Mouse (Mus musculus) heart, embryonic 16.5 days (tissue): ENCODE results near the gene Rnf4. TPM values are rescaled to one million over a fixed set of nuclear protein-coding genes. Genes with fewer than 3 reads are reported as not detected.

Experiments
- ATAC-seq: fragments of 200-750 bp; cut with Nextera tagmentation; replicated peaks from 2 replicates; pipeline ENCODE4 v1.8.0; 2017; ENCODE audit warnings: moderate number of reproducible peaks; ENCODE audit not compliant: insufficient read depth, low FRiP score; ENCODE audit errors: extremely low read depth
- H3K27ac ChIP-seq: fragments of 300-500 bp; sonication (generic); 2 replicates; pipeline ENCODE4 v1.5.1; 2014; ENCODE audit warnings: mild to moderate bottlenecking, low read length, control low read depth, moderate library complexity
- H3K27me3 ChIP-seq: fragments of 300-500 bp; sonication (generic); 2 replicates; pipeline ENCODE4 v1.6.1; 2014; ENCODE audit warnings: low read length, mixed read lengths; ENCODE audit not compliant: control insufficient read depth, insufficient read depth
- H3K36me3 ChIP-seq: fragments of 300-500 bp; sonication (generic); 2 replicates; pipeline ENCODE4 v1.6.1; 2014; ENCODE audit not compliant: control insufficient read depth, insufficient read depth
- H3K4me1 ChIP-seq: fragments of 300-500 bp; sonication (generic); 2 replicates; pipeline ENCODE4 v1.6.1; 2014; ENCODE audit warnings: low read length, mixed read lengths; ENCODE audit not compliant: control insufficient read depth, insufficient read depth
- H3K4me2 ChIP-seq: fragments of 300-500 bp; sonication (generic); 2 replicates; pipeline ENCODE4 v1.6.1; 2014; ENCODE audit warnings: low read depth, mild to moderate bottlenecking, control low read depth, low read length
- H3K4me3 ChIP-seq: fragments of 300-500 bp; sonication (generic); 2 replicates; pipeline ENCODE4 v1.5.1; 2014; ENCODE audit warnings: mild to moderate bottlenecking, control low read depth, low read length
- H3K9ac ChIP-seq: fragments of 300-500 bp; sonication (generic); 2 replicates; pipeline ENCODE4 v1.6.1; 2014; ENCODE audit warnings: low read length, control low read depth
- H3K9me3 ChIP-seq: fragments of 300-500 bp; sonication (generic); replicated peaks from 2 replicates; pipeline ENCODE4 v1.6.1; 2016; ENCODE audit warnings: low read length; ENCODE audit not compliant: control insufficient read depth
- WGBS: fragments of 180-500 bp; shearing (Covaris S2); extraction: QIAGEN DNeasy Blood & Tissue Kit; methylation state at CpG from one replicate; pipeline ENCODE4 v1.1.7; 2014; 5-methylcytosine and 5-hydroxymethylcytosine counted together
- polyA plus RNA-seq: library from polyadenylated mRNA; unstranded; fragments of >200 nt; fragmentation: Nextera tagmentation; extraction: Ambion mirVana; gene quantifications from 2 replicates; pipeline ENCODE4 v1.2.1, GENCODE M21; 2015

Gene Rnf4
- 111 and 115 TPM in 2 replicates for polyA plus RNA-seq

GRCm38 (mm10) chr5:34336097-34336774 is at the start of gene Rnf4:
Gene Rnf4 (plus strand): TSS chr5:34336289.
- peaks cover 13% of the 10 kb centered on the region for H3K4me1 ChIP-seq
- ATAC-seq: peak; percentile 96
- H3K27me3 ChIP-seq: no peaks in the 10 kb centered on the region
- H3K4me2 ChIP-seq: peak within 1 kb of the TSS; percentile 94
- peak within 1 kb of the TSS; percentile 98 for H3K27ac ChIP-seq
- no peaks in the 10 kb centered on the region for H3K9me3 ChIP-seq
- peak within 1 kb of the TSS; percentile 99 for H3K4me3 ChIP-seq
- WGBS: under 1% methylated on average over 66 of the region's 67 CpGs
- peak within 1 kb of the TSS; percentile 99 for H3K9ac ChIP-seq
- H3K36me3 ChIP-seq: no peaks in the 10 kb centered on the region

GRCm38 (mm10) chr5:34286516-34286915 is 49.6 kb upstream of the Rnf4 start:
- Histone ChIP-seq H3K36me3 (no peaks in the 10 kb centered on the region), H3K4me3 (no peak overlapping the region; the same call in 1 of the 2 replicates), H3K9ac (no peak overlapping the region)

GRCm38 (mm10) chr5:34287001-34287837 is 48.9 kb upstream of the Rnf4 start:
- peaks cover 48% of the 10 kb centered on the region for H3K27me3 ChIP-seq
- no peak overlapping the region for H3K27ac ChIP-seq
- H3K4me3 ChIP-seq: peak overlapping the region; percentile 64
- H3K9ac ChIP-seq: no peak overlapping the region
- ATAC-seq: no peak
- peak overlapping the region; percentile 78 for H3K4me2 ChIP-seq
- no peaks in the 10 kb centered on the region for H3K9me3 ChIP-seq
- H3K36me3 ChIP-seq: no peaks in the 10 kb centered on the region
- 2% methylated on average over 54 of the region's 54 CpGs for WGBS
- H3K4me1 ChIP-seq: peaks cover 10% of the 10 kb centered on the region

More at GRCm38 (mm10) chr5:34286516-34286915, 49.6 kb upstream of the Rnf4 start:
- peak overlapping the region; percentile 78 for H3K4me2 ChIP-seq
- H3K4me1 ChIP-seq: peaks cover 10% of the 10 kb centered on the region
- no peak for ATAC-seq
- H3K9me3 ChIP-seq: no peaks in the 10 kb centered on the region
- 4% methylated on average over 11 of the region's 11 CpGs for WGBS
- peaks cover 48% of the 10 kb centered on the region for H3K27me3 ChIP-seq
- no peak overlapping the region for H3K27ac ChIP-seq

- Histone ChIP-seq H3K4me1 (peaks cover 10% of the 10 kb centered on the region), H3K9ac (no peak overlapping the region; the same call in 1 of the 2 replicates), H3K36me3 (no peaks in the 10 kb centered on the region), H3K4me2 (peak overlapping the region; percentile 78), H3K9me3 (no peaks in the 10 kb centered on the region), H3K4me3 (peak overlapping the region; percentile 64), H3K27ac (no peak overlapping the region), H3K27me3 (peaks cover 48% of the 10 kb centered on the region)
- WGBS: 1% methylated on average over 18 of the region's 18 CpGs
- no peak for ATAC-seq
These were observed 48.3 kb upstream of the Rnf4 start for GRCm38 (mm10) chr5:34287838-34288145.

- WGBS: under 1% methylated on average over 81 of the region's 83 CpGs
- no peaks in the 10 kb centered on the region for H3K36me3 ChIP-seq
- ATAC-seq: peak; percentile 90
- H3K4me3 ChIP-seq: peak within 1 kb of the TSS; percentile 64
- H3K9ac ChIP-seq: peak within 1 kb of the TSS; percentile 28; the same call in 1 of the 2 replicates
- H3K27ac ChIP-seq: no peak within 1 kb of the TSS
- peaks cover 10% of the 10 kb centered on the region for H3K4me1 ChIP-seq
- no peaks in the 10 kb centered on the region for H3K9me3 ChIP-seq
- H3K4me2 ChIP-seq: peak within 1 kb of the TSS; percentile 78
- H3K27me3 ChIP-seq: peaks cover 48% of the 10 kb centered on the region
These were observed 47.9 kb upstream of the Rnf4 start, which contains the start of the genes Zfyve28 and Cfap99 for GRCm38 (mm10) chr5:34288154-34288716. Gene Zfyve28 (minus strand): TSS chr5:34288449. Gene Cfap99 (plus strand): TSS chr5:34288600.

GRCm38 (mm10) chr5:34289286-34289685 is 46.8 kb upstream of the Rnf4 start:
- no peak for ATAC-seq
- Histone ChIP-seq H3K27me3 (peaks cover 48% of the 10 kb centered on the region), H3K4me2 (no peak overlapping the region), H3K9ac (no peak overlapping the region), H3K4me3 (no peak overlapping the region), H3K9me3 (no peaks in the 10 kb centered on the region), H3K4me1 (peaks cover 10% of the 10 kb centered on the region), H3K27ac (no peak overlapping the region), H3K36me3 (no peaks in the 10 kb centered on the region)
- 57% methylated on average over 2 of the region's 2 CpGs for WGBS

- ATAC-seq: no peak
- no peaks in the 10 kb centered on the region for H3K36me3 ChIP-seq
- WGBS: 78% methylated on average over 6 of the region's 6 CpGs
- peaks cover 9% of the 10 kb centered on the region for H3K4me1 ChIP-seq
- no peak overlapping the region for H3K4me2 ChIP-seq
- H3K27me3 ChIP-seq: peaks cover 27% of the 10 kb centered on the region
- no peak overlapping the region for H3K9ac ChIP-seq
- H3K9me3 ChIP-seq: no peaks in the 10 kb centered on the region
- H3K4me3 ChIP-seq: no peak overlapping the region
- H3K27ac ChIP-seq: no peak overlapping the region
These were observed 42.7 kb upstream of the Rnf4 start for GRCm38 (mm10) chr5:34293363-34293762.

GRCm38 (mm10) chr5:34294696-34295095 is 41.4 kb upstream of the Rnf4 start:
- no peaks in the 10 kb centered on the region for H3K36me3 ChIP-seq
- WGBS: 20% methylated on average over 2 of the region's 2 CpGs
- H3K4me1 ChIP-seq: peaks cover 9% of the 10 kb centered on the region
- H3K27me3 ChIP-seq: peaks cover 21% of the 10 kb centered on the region
- no peak overlapping the region for H3K27ac ChIP-seq
- H3K4me3 ChIP-seq: no peak overlapping the region
- no peak overlapping the region for H3K4me2 ChIP-seq
- ATAC-seq: peak; percentile 55; the same call in 1 of the 2 replicates
- no peak overlapping the region for H3K9ac ChIP-seq
- H3K9me3 ChIP-seq: no peaks in the 10 kb centered on the region
